Mouse (Mus musculus) gastrocnemius, adult 2 months (tissue): ENCODE data around the gene Kcnma1. TPM values are rescaled to one million over a fixed set of nuclear protein-coding genes. Genes with fewer than 3 reads are reported as not detected.

ENCODE experiments used
- DNase-seq: peaks from one replicate; pipeline ENCODE4 v3.0.0; 2022
- H3K27ac ChIP-seq: fragments of 200-600 bp; 2 replicates; pipeline ENCODE4 v1.8.1; 2022; ENCODE audit warnings: mild to moderate bottlenecking
- H3K4me3 ChIP-seq: fragments of 200-600 bp; 2 replicates; pipeline ENCODE4 v1.8.1; 2022; ENCODE audit warnings: mild to moderate bottlenecking, moderate library complexity
- CTCF ChIP-seq: fragments of 200-600 bp; IDR thresholded peaks from 2 replicates; pipeline ENCODE4 v1.8.1; 2022; ENCODE audit warnings: antibody characterized with exemption, mild to moderate bottlenecking, moderate library complexity
- intact Hi-C: fragments of 180-260 bp; cut with DNase I; formaldehyde crosslinking; loops from one replicate; pipeline ENCODE4 v1.15.1; 2025
- total RNA-seq, 2 experiments: library from RNA; stranded (reverse); gene quantifications; 2 replicates each; pipeline ENCODE4 v1.2.3; 2021

Gene Kcnma1
- total RNA-seq, 2 experiments from 2014 or later = 52.6 to 80.4 TPM

DNA sequence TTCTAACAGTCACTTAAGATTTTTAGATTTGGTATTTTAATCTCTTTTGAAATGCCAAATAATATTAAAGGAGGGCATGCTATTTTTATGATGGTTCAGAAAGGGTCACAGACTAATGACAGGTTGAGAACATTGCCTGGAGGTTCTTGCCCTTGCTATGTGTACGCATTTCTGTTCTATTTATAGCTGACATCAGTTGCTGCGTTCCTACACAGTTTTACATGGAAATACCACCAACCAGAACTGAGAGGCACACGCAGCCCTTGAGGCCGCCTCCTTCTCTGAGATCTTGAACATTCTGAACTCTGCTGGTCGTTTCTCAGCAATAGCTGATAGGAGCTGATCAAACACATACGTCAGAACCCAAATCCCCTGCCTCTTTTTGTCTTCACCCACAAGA, 387.4 kb downstream of the Kcnma1 start:
- DNase-seq = no peak
- intact Hi-C loops = no loop called here
- no peak for TF ChIP-seq CTCF
- no peak overlapping the region for H3K4me3 ChIP-seq
- H3K27ac ChIP-seq = peak overlapping the region; percentile 35; the same call in 1 of the 2 replicates

DNA sequence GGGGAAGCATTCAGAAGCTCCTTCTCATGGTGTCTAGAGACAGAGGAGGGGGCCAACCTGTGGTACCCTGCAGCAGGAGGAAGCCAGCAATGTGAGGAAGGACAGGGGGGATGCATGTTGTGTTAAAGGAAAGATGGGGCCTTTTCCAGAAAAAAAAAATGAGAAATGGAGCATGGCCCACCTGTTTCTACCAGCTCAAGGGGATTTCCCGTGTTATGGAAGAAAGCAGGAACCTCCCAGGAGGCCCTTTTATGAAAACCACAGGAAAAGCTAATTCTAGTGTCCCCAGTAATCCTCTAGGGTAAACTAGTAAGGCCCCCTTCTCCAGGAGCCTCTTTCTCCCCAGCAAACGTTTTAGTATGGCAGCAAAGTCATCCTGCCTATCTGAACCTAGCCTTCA, 388.2 kb downstream of the Kcnma1 start:
- intact Hi-C loops = no loop called here
- TF ChIP-seq CTCF = no peak
- H3K27ac ChIP-seq = peak overlapping the region; percentile 28; the same call in 1 of the 2 replicates
- no peak for DNase-seq
- H3K4me3 ChIP-seq = no peak overlapping the region

DNA sequence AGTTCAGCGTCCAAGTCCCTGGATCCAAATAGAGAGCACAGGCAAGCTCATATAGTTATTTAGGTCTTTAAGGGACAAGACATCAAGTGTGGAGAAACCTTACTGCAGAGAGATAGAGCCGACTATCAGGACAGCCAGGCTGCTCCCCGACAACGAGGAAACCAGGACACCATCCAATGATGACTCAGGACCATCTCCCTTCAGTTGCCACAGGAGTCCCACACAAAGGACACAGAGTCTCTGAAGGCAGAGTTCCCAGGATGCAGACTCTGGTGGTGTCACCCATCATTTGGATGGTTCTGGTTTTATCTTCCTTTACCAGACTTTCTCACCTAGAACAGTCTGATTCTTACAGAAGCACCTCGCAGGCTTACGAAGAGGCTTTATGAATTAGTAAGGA, 388.9 kb downstream of the Kcnma1 start:
- Histone ChIP-seq H3K4me3 (no peak overlapping the region), H3K27ac (no peak overlapping the region)
- intact Hi-C loops = no loop called here
- no peak for DNase-seq
- TF ChIP-seq CTCF = no peak

DNA sequence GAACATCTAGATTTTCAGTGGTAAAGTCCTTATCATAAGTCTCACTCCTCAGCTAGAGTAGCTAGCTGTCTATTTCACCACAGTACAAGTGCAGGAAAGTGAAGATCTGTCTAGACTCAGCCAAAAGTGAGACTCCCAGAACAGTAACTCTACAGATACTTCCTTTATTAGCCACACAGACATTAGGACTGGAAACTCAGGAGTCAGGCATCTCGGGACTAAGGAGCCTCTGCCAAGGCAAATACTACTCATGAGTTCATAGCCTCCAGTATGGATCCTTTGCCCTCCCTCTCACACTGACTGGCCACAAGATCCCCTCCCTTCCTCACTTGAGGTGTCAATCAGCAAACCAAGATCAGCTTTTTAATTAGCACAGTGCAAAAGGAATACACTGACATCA, 389.8 kb downstream of the Kcnma1 start:
- H3K27ac ChIP-seq = no peak overlapping the region
- DNase-seq = no peak
- no peak for TF ChIP-seq CTCF
- no peak overlapping the region for H3K4me3 ChIP-seq
- intact Hi-C loops = no loop called here

DNA sequence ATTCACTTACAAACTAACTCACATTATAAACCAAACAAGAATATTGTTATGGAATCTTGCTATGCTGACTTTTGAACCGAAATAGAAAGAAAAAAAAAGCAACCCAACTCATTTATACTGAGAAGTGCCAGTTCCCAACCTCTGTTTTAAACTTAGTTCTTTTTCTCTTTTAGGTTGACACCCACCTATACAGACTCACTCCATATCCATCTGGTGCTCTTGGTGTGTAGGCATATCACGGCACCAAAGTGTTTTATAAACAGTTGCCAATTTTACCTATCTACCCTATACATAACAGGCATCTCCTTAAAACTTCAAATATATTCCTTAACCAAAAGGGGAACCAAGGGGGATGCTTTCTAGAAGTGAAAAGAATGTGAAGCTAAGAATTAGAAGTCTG, 393.6 kb downstream of the Kcnma1 start:
- Histone ChIP-seq H3K4me3 (no peak overlapping the region), H3K27ac (no peak overlapping the region)
- DNase-seq = no peak
- intact Hi-C loops = no loop called here
- no peak for TF ChIP-seq CTCF

DNA sequence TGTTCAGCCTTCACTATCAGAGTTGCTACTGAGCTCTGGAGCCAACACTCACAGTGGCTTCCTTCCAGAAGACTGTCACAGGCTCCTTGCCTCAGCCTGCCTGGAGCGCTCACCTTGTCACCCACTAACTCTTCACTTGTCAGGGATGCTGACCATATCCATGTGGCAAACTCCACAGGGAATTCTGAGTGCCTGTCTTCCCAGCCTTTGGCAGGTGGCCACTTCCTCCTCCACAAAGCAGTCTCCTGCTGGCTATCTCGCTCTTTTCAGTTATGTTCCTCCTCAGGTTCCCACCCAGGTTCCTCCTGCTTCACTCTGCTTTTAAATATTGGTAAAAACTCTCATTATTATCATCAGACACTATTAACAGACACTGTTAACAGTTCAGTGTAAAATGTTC, 395.3 kb downstream of the Kcnma1 start:
- H3K4me3 ChIP-seq = no peak overlapping the region
- DNase-seq = no peak
- H3K27ac ChIP-seq = no peak overlapping the region
- no peak for TF ChIP-seq CTCF
- intact Hi-C loops = no loop called here

DNA sequence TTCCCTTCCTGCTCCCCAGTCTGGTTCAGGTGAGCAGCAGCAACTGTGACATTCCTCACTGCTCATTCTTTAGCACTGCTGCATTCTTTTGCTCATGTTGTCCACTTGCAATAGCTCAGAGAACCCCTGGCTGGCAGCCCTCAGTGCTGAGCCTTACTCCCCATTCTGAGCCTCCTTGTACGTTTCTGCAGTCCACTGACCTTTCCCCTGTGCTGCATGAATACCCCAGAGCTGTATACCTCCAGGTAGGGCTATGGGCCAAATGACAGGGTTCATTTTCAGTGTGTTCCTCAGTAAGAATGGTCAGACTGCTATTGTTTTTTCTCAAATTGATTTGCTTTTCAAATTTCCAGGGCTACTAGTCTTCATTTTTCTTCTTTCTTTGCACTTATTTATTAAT, 396.2 kb downstream of the Kcnma1 start:
- intact Hi-C loops = no loop called here
- no peak for DNase-seq
- no peak overlapping the region for H3K27ac ChIP-seq
- TF ChIP-seq CTCF = no peak
- no peak overlapping the region for H3K4me3 ChIP-seq

DNA sequence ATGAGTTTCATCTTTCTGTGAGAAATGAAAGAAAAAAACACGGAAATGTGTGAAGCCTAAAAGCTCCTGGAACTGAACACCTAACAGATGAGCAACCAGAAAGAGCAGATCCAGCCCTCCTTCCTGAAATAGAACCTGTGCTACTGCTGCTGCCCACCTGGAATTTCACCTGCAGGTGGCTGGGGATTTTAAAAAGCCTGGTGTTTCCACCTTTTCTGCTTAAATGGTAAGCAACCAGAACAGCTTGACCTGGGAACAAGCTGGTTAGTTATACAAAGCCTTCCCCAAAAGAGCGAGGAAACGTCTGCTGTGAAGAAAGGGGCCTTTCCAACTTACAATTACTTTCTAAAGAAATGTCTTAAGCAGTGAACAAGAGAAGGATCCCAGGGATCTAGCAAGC, 404.2 kb downstream of the Kcnma1 start:
- no peak overlapping the region for H3K27ac ChIP-seq
- no peak for TF ChIP-seq CTCF
- no peak overlapping the region for H3K4me3 ChIP-seq
- DNase-seq = no peak
- intact Hi-C loops = no loop called here

DNA sequence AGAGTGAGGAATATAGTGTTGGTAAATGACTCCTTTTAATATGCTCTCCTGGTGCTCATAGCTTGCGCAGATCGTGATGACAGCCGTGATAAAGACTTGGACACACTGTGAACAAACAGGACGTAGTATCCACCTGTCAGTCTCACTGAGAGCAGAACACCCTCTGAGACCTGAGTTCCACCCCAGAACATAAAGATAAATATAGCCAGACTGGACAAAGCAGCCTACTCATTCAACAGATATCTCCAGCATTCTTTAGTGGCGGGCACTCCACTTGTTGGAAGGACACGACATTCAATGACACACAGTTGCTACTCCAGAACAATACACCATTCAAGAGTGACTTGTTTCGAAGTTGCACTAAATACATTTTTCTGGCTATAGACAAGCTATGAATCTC, 408.6 kb downstream of the Kcnma1 start:
- Histone ChIP-seq H3K4me3 (no peak overlapping the region), H3K27ac (no peak overlapping the region)
- DNase-seq = no peak
- intact Hi-C loops = no loop called here
- TF ChIP-seq CTCF = no peak

DNA sequence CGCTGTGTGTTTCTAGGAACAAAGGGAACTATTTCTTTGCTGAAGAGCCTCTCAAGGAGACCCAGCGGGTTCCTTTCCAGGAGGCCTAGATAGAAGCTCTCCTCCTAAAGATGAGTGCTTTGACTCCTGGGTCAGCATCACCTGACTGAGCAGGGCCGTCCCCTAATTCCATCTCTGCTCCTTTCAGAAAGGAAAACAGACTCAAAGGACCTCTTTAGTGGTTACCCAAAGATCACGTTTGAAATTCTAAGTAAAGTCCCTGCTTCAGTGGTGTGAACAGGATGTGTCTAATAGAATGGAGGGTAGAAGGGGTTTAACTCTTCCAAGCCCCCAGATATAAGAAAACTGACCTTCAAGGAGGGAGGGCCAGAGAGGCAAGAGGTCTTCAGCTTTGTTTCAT, 411.4 kb downstream of the Kcnma1 start:
- intact Hi-C loops = no loop called here
- TF ChIP-seq CTCF = no peak

DNA sequence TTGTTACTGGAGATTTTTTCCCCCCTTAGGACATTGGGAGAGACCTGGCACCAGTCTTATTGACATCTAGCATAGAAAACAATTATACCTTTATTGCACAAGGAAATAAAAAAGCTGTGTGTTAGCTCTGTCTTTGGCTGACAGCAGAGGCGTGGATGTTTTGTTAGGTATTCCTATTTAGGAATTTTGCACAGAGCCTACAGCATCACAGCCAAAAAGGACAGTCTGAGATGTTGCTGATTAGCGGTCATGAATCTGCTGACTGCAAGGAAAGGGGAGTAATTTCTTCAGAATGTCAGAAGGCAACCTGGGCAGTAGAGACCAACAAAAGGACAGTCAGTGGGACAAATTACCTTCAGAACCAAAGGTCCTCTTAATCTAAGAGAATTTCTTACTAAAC, 412.2 kb downstream of the Kcnma1 start:
- TF ChIP-seq CTCF = no peak
- H3K27ac ChIP-seq = no peak overlapping the region
- intact Hi-C loops = no loop called here
- no peak overlapping the region for H3K4me3 ChIP-seq
- no peak for DNase-seq

More for the DNA sequence above, 411.4 kb downstream of the Kcnma1 start:
- no peak overlapping the region for H3K27ac ChIP-seq
- no peak overlapping the region for H3K4me3 ChIP-seq
- DNase-seq = no peak

DNA sequence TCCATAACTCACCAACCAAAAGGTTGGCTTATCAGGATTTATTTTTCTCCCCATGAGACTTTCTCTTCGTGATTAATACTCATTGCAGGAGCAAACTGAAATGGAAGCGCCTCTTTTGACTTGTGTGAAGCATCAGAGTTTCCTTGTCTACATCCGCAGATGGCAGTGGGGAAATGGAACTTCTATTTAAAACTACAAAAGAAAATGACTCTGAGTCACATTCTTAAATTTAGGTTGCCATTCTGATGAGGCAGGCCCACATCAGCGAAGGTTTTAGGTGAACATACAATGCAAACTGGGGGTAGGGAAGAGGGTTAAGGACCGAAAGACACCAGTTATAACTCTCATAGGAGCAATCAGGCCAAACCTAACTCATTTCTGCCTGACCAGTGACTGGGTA, 419.7 kb downstream of the Kcnma1 start:
- no peak for DNase-seq
- no peak for TF ChIP-seq CTCF
- Histone ChIP-seq H3K27ac (no peak overlapping the region), H3K4me3 (no peak overlapping the region)
- intact Hi-C loops = no loop called here

DNA sequence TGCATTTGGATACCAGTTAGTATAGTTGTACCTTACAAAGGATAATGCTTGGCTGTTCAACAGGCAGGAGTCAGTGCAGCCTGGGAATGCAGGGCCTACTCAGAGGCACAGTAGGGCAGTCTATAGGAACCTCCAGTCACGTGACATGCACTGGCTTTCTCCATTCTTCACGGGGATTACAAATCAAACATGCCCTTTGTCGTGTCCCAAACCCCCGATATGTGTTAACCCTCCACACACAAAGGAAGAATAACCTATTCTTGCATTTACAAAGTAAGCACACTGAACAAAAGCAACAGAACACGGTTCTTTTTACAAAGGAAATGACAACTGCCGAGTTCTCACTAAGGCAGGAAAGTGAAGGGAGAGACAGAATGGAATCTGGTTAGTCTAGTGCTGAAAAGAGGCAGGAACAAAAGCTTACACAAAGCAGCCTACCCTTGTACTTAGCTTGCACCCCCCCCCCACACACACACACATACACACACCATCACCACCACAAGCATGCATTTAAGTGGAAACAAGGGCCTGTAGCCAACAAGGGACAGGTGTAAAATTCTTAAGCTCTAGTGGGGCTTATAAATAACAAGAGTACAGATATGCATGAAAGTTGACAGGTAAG, 421.4 kb downstream of the Kcnma1 start:
- intact Hi-C loops = no loop called here
- TF ChIP-seq CTCF = no peak
- DNase-seq = no peak
- Histone ChIP-seq H3K27ac (no peak overlapping the region), H3K4me3 (no peak overlapping the region)

DNA sequence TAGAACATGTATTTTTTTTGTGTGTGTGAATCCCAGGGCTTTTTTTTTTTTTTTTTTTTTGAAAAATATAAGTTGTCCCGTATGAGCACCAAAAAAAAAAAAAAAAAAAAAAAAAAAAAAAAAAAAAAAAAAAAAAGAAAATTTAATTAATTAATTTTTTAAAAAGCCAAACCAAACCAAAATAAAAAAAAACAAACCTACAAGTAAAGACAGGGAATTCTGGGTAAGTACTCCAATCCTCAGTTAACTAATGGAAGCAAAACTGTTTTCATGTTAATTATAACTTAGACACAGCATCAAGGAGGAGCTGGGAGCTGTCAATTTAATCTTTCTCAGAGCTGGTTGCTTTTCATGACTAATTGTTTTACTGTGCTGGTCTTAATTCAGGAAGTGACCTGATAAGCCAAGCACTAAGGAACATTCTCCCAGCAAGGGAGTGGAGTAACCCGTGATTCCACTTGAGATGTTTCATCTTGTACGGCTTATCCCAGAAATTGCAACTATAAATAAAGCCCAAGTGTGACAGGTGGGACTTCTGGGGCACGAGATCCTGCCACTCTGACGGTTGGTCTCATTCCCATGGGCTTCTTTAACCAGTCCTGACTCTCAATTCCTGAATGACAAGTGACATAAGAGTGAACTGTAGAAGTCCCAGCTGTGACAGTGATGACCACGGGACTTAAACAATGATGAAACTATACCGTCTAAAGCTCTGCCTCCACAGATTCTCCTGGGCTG, 424.4 kb downstream of the Kcnma1 start:
- intact Hi-C loops = loop anchor here (5.0 kb wide), 1 partner anchor 47 kb away; no protein-coding TSS in a partner anchor
- no peak overlapping the region for H3K27ac ChIP-seq
- no peak overlapping the region for H3K4me3 ChIP-seq

More for the DNA sequence above, 424.4 kb downstream of the Kcnma1 start:
- no peak for DNase-seq
- no peak for TF ChIP-seq CTCF
